Mouse (Mus musculus) urinary bladder, postnatal 25 days (tissue): Measurements from ENCODE around the gene B130006D01Rik.

ENCODE experiments used
- DNase-seq: peaks from one replicate; pipeline ENCODE4 v3.0.0; 2022; ENCODE audit warnings: low spot score

The B130006D01Rik gene

DNA sequence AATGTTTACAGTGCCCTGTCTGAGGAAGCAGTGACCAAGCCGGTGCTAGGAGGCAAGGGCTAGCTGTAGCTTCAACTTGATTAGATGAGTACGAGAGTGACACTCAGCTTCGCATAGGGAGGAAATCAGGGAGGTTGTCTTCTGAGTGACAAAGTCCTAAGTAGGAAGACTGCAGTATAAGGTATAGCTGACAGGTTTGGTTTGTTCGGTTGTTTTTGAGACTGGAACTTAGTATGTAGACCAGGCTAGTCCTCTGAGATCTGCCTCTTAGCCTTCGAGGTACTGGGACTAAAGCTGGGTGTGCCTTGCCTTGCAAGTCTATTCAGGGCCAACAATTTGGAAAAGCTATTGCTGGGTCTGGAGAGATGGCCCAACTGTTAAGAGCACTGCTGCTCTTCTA is at the start of gene B130006D01Rik:
Gene B130006D01Rik (plus strand): TSS at position 301 of the 400 bp plus-strand sequence.
- DNase-seq, result no peak

DNA sequence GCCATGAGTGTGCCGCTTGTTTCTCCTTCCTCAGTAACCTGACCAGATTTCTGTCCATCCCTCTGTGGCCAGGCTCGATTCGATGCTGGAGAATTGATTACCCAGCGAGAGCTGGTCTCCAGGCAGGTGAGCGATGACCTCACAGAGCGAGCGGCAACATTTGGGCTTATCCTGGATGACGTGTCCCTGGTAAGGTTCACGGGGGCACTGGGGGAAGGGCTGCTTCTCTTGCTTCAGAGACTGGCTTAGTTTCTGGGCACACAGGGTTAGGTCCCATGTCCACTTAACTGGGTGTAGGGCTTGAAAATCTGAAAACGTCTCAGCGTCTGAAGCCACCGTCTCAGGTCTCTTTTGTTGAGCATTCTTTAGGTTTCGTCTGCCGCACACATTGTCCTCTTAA is 47.9 kb upstream of the B130006D01Rik start:
- no peak for DNase-seq

DNA sequence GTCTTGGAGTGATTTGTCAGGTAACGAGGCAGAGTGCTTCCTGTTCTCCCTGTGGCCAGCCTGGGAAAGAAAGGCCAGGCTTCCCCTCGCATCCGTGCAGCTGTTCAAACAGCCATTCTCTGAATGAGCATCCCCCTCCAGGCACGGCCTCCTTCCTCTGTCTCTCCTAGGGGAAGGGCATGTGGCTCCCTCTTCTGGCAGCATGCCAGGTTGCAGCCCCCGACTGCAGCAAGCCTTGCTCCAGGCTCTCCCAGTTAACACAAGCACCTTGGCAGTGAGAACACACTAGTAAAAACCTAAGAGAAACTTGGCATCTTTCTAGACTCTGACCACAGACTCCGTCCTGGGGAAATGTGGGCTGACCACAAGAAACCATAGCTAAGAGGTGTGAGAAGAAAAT is 47.1 kb upstream of the B130006D01Rik start:
- peak; percentile 40 for DNase-seq

DNA sequence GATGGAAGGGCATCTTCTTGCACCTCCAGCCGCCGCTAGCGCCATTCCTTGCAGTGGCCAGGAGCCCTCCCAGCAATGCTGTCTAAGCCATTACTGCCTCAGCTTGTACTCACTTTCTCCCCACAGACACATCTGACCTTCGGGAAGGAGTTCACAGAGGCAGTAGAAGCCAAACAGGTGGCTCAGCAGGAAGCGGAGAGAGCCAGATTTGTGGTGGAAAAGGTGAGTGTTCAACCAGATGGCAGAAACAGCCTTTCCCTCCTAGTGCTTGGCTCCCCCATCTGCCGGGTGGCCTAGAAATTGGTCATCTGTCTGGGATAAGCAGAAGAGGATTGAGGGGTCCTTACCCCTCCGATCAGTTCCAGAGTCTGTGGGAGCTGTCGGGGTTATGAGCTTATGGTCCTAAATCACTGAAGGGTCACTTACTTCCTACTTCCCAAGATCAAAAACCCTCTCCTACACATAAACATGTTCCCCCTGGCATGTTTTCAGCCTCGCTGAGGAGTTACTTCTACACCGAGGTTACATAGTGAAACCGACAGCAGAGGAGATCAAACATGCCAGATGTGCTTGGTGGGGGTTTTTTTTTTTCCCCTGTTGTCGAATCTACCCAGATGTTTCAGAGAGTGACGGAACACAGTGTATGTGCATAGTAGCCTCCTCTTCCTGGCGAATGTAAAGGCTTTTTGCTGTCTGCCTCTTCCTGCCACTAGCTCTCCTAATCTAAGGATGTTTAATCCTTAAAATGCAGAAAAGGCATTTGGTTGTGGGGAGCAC is 45.3 kb upstream of the B130006D01Rik start:
- DNase-seq, result no peak

DNA sequence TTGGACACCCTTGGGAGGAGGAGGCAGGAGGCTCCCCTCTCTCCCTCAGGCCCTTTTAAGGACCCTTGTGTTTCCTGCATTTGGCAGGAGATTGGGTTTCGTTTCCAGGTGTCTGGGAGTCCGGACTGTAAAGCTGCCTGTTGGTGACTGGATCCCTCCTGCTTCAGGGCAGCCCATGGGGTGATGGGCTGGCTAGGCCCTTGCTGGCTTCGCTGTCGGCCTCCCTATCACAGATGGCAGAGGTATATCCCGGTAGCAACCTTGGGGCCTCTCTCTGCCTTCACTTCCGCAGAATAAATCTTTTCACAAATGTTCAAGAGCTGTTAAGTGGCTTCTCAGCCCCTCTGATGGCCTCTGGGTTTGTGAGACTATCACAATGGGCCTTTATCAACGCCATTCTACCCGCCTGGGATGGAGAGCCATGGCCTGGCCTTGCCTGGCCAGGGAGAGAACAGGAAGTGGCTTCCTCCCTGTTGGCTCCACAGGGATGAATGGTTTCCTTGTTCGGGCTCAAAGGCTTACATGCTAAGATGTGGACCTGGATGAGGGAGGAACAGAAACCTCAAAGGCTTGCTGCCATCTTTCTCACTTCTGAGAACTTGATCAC is 41.3 kb upstream of the B130006D01Rik start:
- no peak for DNase-seq

DNA sequence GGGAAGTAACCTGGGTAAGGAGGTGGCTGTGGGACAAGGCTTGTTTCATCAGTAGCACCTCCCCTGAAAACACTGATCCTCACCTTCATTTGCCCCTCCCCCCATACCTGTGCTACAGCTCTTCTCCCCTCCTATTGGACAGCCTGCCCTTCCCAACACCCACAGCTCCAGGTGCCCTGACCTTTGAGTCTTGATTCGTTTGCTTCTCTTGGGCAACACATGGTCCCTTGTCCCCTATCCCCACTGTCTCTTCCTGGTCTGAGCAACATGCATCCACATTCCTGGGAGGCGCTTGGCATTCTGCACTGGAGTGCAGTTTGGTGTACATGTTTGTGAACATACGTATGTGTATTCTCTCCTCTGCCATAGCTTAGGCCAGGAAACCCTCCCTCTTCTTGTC is 40.4 kb upstream of the B130006D01Rik start:
- DNase-seq, result no peak

DNA sequence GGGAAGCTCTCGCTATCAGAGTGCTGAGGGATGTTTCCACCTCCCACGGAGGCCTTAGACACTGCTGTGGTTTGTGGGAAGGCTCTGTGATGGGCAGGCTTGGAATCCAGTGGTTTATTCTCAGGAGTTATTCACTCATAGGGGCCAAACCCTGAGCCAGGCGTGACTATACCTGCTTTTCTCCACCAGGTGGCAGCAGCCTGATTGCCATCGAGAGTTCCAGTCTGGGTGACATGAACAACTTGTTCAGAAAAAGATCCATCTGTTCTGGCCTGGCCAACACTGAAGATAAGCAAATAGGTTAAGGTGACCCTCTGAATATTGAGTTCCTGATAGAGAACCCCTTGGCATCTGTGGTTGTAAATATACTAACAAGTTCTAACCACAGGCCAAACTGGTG is 37.4 kb upstream of the B130006D01Rik start:
- DNase-seq, result peak; percentile 71

DNA sequence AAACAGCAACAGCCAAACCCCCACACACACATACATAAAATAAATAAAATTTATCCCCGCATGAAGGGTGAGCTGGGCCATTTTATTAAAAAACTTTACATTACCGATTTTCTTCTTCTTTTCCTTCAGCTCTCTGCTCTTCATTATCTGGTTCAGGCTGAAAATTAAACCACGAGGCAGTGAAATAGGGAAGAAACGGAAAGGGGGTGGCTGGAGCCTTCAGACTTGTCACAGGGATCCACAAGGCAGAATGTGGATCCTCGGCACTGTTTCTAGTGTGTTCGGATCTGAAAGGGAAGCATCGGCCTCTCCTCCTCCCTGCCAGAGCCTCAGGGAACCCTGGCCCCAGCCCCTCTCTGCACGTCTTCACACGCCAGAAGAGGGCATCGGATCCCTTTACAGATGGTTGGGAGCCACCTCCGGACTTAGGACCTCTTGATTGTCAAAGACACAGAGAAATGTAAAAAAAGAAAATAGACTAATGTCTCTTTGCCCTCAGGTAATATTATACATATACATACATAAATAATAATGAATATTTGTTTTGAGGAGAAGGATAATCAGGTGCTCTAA is 36.2 kb upstream of the B130006D01Rik start:
- no peak for DNase-seq

DNA sequence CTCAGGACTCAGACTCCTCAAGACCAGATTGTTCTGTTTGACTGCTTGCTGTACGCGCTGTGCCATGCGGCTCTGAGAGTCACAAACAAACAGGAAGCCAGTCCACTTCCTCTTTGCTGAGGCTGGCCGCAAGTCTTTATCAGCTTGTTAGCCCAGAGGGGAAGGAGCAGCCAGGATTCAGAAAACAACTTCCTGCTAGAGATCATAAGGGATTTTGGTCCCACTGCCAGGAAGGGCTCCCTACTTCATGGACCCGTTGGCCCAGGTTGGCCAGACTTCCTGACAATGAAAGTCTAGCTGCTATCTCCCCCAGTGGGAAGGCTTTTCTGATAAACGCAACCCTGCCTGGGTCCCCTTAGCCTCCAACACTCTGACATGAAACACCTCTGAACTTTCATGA is 34.9 kb upstream of the B130006D01Rik start:
- DNase-seq, result peak; percentile 15

DNA sequence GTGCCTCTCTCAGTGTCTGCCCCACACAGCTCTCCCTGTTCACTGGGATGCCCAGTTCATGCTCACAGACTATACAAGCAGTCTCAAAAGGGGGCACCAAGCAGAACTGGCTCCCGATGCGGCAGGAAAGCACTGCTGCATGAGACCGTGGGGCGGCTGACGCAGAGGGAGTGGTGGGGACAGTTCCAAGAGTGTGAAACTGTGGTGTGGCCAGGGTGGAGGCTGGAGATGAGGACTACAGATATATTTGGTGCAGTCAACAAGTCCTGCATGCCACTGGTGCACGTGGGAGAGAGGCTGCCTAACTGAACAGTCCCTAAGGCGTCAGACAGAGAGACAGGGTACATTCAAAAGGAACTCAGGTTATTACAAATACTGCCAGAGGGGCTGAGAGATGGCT is 34.4 kb upstream of the B130006D01Rik start:
- DNase-seq, result peak; percentile 18

DNA sequence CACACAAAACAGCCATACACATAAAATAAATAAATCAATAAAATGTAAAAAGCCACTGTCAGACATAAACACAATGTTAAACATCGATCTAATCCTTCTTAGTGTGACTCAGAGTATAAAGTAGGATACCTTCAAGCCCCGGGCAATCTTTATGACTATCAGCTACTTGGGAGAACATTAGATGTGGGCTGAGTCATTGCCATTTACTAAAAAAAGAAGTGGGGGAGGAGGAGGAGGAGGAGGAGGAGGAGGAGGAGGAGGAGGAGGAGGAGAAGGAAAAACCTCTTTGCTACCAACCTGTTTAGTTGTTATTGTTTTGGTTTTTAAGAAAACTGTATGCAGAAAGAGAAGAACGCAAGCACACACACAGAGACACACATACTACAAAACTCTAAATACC is 33.8 kb upstream of the B130006D01Rik start:
- DNase-seq, result no peak

DNA sequence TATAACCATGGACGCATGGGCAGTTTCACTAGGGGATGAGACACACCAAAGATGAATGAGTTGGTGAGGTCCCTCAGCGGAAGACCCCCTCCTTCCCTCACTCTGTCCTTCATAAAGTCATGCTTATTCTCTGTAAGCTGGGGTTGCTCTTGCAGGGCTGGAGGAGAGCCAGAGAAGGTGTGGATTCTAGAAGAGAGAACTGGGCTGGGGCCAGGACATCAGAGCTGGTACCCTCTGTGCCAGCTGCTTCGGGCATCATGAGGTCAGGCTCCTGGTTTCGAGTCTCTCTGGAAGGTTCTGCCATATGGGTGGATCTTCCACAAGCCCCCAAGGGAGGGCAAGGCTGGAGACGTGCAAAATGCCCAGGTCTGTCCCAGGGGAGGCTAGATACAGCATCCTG is 24.8 kb upstream of the B130006D01Rik start:
- no peak for DNase-seq

DNA sequence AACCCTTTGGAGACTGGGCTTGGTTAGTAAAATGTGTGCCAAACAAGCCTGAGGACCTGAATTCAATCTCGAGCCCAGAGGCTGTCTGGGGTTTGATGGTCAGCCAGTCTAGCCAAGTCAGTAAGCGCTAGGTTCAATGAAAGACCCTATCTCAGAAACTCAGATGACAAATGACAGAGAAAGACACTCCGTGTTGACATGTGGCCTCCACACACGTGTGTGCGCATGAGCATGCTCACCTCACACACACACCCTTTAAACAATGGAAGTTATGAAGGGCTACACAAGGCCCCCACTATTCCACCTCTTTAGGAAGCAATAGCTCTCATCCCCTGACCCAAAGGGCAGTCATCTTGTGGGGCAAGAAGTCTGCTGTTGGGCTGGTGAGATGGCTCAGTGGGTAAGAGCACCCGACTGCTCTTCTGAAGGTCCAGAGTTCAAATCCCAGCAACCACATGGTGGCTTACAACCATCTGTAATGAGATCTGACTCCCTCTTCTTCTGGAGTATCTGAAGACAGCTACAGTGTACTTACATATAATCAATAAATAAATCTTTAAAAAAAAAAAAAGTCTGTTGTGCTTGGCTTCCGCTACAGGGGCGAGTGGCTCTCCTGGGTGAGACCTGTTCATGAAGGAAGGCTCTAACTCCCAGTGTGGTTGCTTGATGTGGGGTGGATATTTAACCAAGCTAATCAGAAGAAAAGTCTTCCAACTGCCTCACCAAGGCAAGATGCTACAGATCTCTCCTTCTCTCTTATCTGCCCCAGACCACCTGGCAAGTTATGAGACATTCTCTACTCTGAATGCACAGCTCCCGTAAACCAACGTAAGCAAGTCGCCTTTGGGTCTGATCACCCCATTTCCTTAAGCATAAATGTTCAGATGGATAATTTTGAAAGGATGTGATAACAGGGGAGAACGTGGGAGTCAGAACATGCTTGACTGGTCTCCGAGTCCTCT is 22.3 kb upstream of the B130006D01Rik start:
- no peak for DNase-seq

DNA sequence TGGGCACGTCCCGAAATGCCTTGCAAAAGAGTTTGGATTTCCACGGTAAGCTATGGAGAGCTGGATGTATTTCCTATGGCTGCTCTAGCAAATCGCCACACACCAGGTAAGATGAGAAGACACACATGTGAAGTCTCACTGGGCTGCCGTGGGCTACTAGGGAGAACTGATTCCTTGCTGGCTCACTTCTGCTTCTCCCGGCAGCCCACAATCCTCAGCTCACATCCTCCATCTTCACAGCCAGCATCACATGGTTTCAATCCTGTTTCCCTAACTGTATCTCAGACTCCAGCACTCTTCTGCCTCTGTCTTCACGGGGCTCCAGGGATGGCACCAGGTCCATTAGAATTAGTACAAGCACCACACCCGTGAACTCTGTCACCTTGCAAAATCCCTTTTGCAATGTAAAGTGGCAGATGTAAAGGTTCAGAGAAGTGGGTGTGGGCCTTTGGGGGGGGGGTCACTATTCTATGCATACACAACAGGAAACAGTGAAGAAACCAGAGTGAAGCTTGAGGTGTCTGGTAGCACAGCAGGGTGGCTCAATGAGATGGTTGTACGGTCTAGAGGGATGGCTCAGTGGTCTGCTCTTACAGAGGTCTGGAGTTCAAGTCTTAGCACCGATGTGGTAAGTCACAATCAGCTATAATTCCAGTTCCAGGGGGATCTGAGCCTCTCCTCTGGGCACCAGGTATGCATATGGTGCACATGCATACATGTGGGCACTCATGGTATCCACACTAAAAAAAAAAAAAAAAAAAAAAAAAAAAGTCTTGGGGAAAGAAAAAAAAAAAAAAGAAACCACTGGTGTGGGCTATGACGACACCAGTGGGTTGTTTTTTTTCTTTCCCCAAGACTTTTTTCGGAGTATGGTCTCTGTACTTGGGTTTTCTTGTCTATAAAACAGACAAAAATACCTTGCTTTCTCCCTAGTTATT is 19.1 kb upstream of the B130006D01Rik start:
- DNase-seq, result no peak

DNA sequence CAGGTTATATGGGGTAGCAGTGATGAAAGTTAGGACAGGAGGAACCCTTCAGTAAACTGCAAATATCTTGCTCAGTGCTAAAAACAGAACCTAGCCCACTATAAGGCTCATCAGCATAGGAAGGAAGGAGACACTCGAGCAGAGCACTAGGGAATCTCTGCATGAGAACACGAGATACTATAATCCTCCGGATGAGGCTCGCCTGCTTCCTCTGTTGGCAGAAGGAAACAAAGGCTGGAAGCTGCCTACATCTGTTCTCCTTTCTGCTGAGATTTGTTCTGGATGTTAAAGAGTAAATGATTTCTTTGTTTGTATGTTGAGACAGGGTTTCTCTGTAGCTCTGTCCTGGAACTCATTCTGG is 18.4 kb upstream of the B130006D01Rik start:
- DNase-seq, result no peak

DNA sequence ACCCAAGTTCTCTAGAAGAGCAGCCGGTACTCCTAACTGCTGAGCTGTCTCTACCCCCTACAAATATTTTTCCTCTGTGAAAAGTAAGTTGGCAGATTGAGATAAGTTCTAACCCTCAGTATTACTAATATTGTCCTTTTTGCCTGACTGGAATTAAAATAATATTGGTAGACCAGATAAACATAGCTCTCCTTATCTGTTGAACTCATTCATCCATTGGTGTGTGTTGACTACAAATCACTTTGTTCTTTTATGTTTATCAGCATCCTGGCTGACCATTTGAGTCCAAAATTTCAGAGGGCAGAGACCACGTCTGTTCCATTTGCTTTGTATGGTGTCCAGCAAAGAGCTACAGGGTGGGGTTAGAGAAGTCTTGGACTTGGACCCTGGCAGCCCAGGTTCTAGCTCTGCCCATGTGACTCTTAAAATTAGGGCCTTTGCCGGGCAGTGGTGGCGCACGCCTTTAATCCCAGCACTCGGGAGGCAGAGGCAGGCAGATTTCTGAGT is 13.8 kb upstream of the B130006D01Rik start:
- no peak for DNase-seq

DNA sequence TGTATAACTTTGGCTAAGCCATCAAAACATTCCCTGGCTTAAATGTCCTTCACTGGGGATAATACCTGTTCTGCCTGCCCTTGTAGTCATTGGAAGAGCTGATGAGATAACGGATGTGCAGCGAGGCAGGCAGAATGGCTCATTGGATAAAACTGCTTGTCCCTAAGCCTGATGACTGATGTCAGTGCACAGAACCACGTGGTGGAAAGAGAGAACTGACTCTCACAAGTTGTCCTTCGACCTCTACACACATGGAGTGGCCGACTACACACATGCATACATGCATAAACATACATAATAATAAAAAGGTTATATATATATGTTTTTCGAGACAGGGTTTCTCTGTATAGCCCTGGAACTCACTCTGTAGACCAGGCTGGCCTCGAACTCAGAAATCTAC is 12.9 kb upstream of the B130006D01Rik start:
- DNase-seq, result no peak

DNA sequence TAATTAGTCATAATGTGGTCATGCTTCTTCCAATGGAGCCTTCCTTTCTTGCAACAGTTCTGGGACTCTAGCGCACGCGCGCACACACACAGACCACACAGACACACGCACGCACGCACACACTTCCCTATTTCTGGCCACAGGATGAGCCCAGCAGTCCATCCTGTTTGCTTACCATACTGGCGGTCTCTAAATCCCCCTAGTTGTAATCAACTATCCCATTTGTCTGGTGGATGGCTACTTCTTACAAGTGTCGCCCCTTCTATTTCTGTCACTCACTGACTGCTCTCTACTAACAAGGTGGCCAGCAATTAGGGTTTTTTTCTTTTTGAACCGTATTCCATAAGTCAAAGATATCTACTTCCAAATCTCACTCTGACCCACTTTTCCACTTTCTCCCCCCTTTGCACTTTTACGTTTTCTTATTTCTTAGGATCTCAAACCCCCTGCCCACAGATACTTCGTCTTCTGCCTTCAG is 11.3 kb upstream of the B130006D01Rik start:
- DNase-seq, result peak; percentile 15

DNA sequence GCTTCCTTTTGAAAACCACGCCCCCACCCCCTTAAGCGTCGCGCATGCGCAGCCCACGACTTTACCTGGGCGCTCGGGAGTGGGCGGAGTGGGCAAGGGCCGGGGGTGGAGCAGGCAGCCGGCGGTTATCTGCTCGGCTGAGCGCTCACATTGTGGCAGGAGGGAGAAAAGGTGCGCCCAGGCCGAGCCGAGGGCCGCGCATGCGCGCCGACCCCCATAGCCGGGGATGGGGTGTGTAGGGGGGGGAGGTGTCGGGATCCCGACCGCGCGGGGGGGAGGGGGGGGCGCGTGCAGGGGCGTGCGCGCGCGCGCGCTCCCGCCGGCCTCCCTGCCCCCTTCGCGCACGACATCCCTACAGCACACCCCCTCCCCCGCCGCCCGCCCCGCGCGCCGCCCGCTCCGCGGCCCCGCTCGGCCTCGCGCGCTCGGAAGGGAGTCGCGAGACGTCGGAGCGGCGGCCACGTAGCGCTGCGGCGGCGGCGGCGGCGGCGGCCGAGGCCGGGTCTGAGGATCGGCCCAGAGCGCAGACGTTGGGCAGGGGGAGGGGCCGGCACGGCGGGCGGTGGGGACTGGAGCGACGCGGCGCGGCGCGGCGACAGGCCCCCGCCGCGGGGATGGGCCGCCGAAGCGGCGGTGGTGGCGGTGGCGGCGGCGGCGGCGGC is 10.7 kb upstream of the B130006D01Rik start, which contains the start of gene Zfp652:
Gene Zfp652 (plus strand): TSS at position 111 of the 662 bp plus-strand sequence.
- peak; percentile 82 for DNase-seq

DNA sequence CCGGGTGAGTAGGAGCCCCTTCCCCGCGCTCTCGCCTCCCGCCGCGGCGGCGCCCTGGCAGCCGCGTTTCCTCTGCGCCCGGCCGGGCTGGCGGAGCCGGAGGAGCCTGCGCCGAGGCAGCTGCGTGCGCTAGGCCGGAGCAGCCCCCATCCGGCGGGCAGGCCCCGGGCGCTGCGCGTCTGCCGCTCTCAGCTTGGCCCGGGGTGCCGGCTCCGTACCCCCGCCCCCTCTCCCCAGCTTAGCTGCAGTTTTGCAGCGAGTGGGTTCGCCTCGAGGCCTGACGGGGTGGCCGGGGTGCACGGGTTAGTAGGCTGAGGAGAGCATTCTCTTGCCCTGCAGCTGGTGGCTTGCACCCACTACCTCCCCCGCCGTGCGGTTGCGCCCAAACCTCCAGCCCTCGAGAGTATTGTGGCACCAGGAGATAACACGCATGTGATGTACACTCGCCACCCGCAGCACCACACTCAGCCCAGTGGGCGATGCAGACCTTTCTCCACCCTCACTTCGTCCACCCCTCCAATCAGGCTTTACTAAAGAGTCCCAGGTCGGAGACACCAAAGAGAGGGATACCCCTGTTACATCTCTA is 10.1 kb upstream of the B130006D01Rik start:
- peak; percentile 33 for DNase-seq
